Mouse (Mus musculus) CH12.LX (cell line): Measurements from ENCODE around the gene Kcnd3. TPM values are rescaled to one million over a fixed set of nuclear protein-coding genes. Genes with fewer than 3 reads are reported as not detected.

Source experiments
- DNase-seq: peaks from one replicate; pipeline ENCODE4 v3.0.0-alpha.2; 2013; ENCODE audit errors: extremely low read depth
- H3K27ac ChIP-seq: 2 replicates; pipeline ENCODE4 v1.5.1; 2012; ENCODE audit warnings: low read depth, mild to moderate bottlenecking, control low read depth, moderate library complexity; ENCODE audit not compliant: insufficient read depth
- H3K27me3 ChIP-seq: replicated peaks from 2 replicates; pipeline ENCODE3; 2012; ENCODE audit warnings: inconsistent platforms
- H3K36me3 ChIP-seq, 2 experiments: replicated peaks in 1 of 2; 2 replicates each; pipeline versions ENCODE3 to v1.6.1; 2012; ENCODE audit warnings: inconsistent platforms in 1 of 2, low read length in 1 of 2, mild to moderate bottlenecking in 1 of 2, mixed read lengths in 1 of 2, moderate library complexity in 1 of 2; ENCODE audit not compliant: control insufficient read depth in 1 of 2, insufficient read depth in 1 of 2
- H3K4me1 ChIP-seq, 2 experiments: 2 replicates each; pipeline ENCODE4 v1.6.1; 2012; ENCODE audit warnings: inconsistent platforms in 1 of 2, moderate library complexity in 1 of 2; ENCODE audit not compliant: insufficient read depth in 2 of 2, control insufficient read depth in 1 of 2
- H3K4me2 ChIP-seq: 2 replicates; pipeline ENCODE4 v1.6.1; 2012; ENCODE audit warnings: low read depth, mild to moderate bottlenecking, control low read depth; ENCODE audit not compliant: poor library complexity, insufficient read depth, severe bottlenecking
- H3K4me3 ChIP-seq, 3 experiments: fragments of 150-350 bp in 1 of 3; sonication (generic) in 1 of 3; replicated peaks in 1 of 3; 2 replicates each; pipeline versions ENCODE3 to v1.5.1; 2011 to 2012; ENCODE audit warnings: low read depth in 2 of 3, low read length in 2 of 3, mild to moderate bottlenecking in 2 of 3, moderate library complexity in 2 of 3, control low read depth in 1 of 3, improper control_type of control experiment in 1 of 3, inconsistent platforms in 1 of 3, mixed read lengths in 1 of 3; ENCODE audit not compliant: poor library complexity in 1 of 3
- H3K79me2 ChIP-seq: replicated peaks from 2 replicates; pipeline ENCODE4 v1.6.1; 2012; ENCODE audit warnings: mild to moderate bottlenecking, moderate library complexity; ENCODE audit not compliant: control insufficient read depth, poor library complexity, insufficient read depth, severe bottlenecking; ENCODE audit errors: extremely low read depth
- H3K9ac ChIP-seq: 2 replicates; pipeline ENCODE4 v1.6.1; 2012; ENCODE audit warnings: low read depth, mild to moderate bottlenecking, control low read depth, moderate library complexity; ENCODE audit not compliant: insufficient read depth
- H3K9me3 ChIP-seq: replicated peaks from 2 replicates; pipeline ENCODE3; 2012; ENCODE audit warnings: low read length, inconsistent platforms, mixed read lengths
- BHLHE40 ChIP-seq: IDR thresholded peaks from 2 replicates; pipeline ENCODE4 v1.6.1; 2011; ENCODE audit warnings: mild to moderate bottlenecking, low read depth, low read length, improper control_type of control experiment
- CHD1 ChIP-seq: IDR thresholded peaks from 2 replicates; pipeline ENCODE4 v1.6.1; 2012; ENCODE audit warnings: low read depth, low read length, improper control_type of control experiment, inconsistent platforms
- CTCF ChIP-seq, 2 experiments: IDR thresholded peaks in 1 of 2; conservative IDR thresholded peaks in 1 of 2; 2 replicates each; pipeline ENCODE4 v1.5.1; 2011 to 2012; ENCODE audit warnings: low read depth in 2 of 2, low read length in 2 of 2, improper control_type of control experiment in 1 of 2, inconsistent platforms in 1 of 2, mild to moderate bottlenecking in 1 of 2, moderate library complexity in 1 of 2
- E2F4 ChIP-seq: IDR thresholded peaks from 2 replicates; pipeline ENCODE4 v1.6.1; 2011; ENCODE audit warnings: low read depth, low read length, improper control_type of control experiment; ENCODE audit not compliant: insufficient replicate concordance
- ELF1 ChIP-seq: IDR thresholded peaks from 2 replicates; pipeline ENCODE4 v1.6.1; 2014; ENCODE audit warnings: low read depth, mild to moderate bottlenecking, inconsistent platforms, low read length, improper control_type of control experiment
- EP300 ChIP-seq: IDR thresholded peaks from 2 replicates; pipeline ENCODE4 v1.6.1; 2011; ENCODE audit warnings: low read length, improper control_type of control experiment
- ETS1 ChIP-seq: conservative IDR thresholded peaks from 2 replicates; pipeline ENCODE4 v1.6.1; 2012; ENCODE audit warnings: low read depth, mild to moderate bottlenecking, inconsistent platforms, low read length, improper control_type of control experiment, moderate library complexity
- GABPA ChIP-seq: IDR thresholded peaks from 2 replicates; pipeline ENCODE4 v1.6.1; 2012; ENCODE audit warnings: low read depth, low read length, improper control_type of control experiment, inconsistent platforms; ENCODE audit not compliant: insufficient replicate concordance
- IRF4 ChIP-seq: IDR thresholded peaks from 2 replicates; pipeline ENCODE4 v1.6.1; 2014; ENCODE audit warnings: low read depth, mild to moderate bottlenecking, inconsistent platforms, low read length, improper control_type of control experiment
- JUN ChIP-seq: IDR thresholded peaks from 2 replicates; pipeline ENCODE4 v1.6.1; 2011; ENCODE audit warnings: low read depth, mild to moderate bottlenecking, low read length, improper control_type of control experiment, moderate library complexity; ENCODE audit not compliant: insufficient read depth
- MAX ChIP-seq: IDR thresholded peaks from 2 replicates; pipeline ENCODE4 v1.6.1; 2011; ENCODE audit warnings: low read length, improper control_type of control experiment
- MAZ ChIP-seq: IDR thresholded peaks from 2 replicates; pipeline ENCODE4 v1.6.1; 2012; ENCODE audit warnings: low read depth, mild to moderate bottlenecking, inconsistent platforms, low read length, improper control_type of control experiment, moderate library complexity
- MEF2A ChIP-seq: IDR thresholded peaks from 2 replicates; pipeline ENCODE4 v1.6.1; 2014; ENCODE audit warnings: low read depth, mild to moderate bottlenecking, inconsistent platforms, low read length, improper control_type of control experiment, borderline replicate concordance
- NELFE ChIP-seq: IDR thresholded peaks from 2 replicates; pipeline ENCODE4 v1.6.1; 2011; ENCODE audit warnings: low read depth, low read length, improper control_type of control experiment
- POLR2A ChIP-seq: IDR thresholded peaks from 2 replicates; pipeline ENCODE4 v1.6.1; 2011; ENCODE audit warnings: low read depth, mild to moderate bottlenecking, improper control_type of control experiment, low read length
- POLR2AphosphoS2 ChIP-seq: IDR thresholded peaks from 2 replicates; pipeline ENCODE4 v1.6.1; 2011; ENCODE audit warnings: low read depth, low read length, improper control_type of control experiment
- RAD21 ChIP-seq: IDR thresholded peaks from 2 replicates; pipeline ENCODE4 v1.6.1; 2011; ENCODE audit warnings: low read depth, mild to moderate bottlenecking, low read length, improper control_type of control experiment, moderate library complexity
- SIN3A ChIP-seq: IDR thresholded peaks from 2 replicates; pipeline ENCODE4 v1.6.1; 2012; ENCODE audit warnings: low read length, improper control_type of control experiment, inconsistent platforms
- SMC3 ChIP-seq: IDR thresholded peaks from 2 replicates; pipeline ENCODE4 v1.6.1; 2011; ENCODE audit warnings: low read depth, low read length, improper control_type of control experiment
- TBP ChIP-seq: conservative IDR thresholded peaks from 2 replicates; pipeline ENCODE4 v1.6.1; 2011; ENCODE audit warnings: low read depth, low read length, improper control_type of control experiment
- TCF12 ChIP-seq: IDR thresholded peaks from 2 replicates; pipeline ENCODE4 v1.6.1; 2014; ENCODE audit warnings: low read depth, mild to moderate bottlenecking, inconsistent platforms, low read length, improper control_type of control experiment
- UBTF ChIP-seq: IDR thresholded peaks from 2 replicates; pipeline ENCODE4 v1.6.1; 2012; ENCODE audit warnings: low read depth, mild to moderate bottlenecking, inconsistent platforms, low read length, improper control_type of control experiment, moderate library complexity
- USF2 ChIP-seq: conservative IDR thresholded peaks from 2 replicates; pipeline ENCODE4 v1.6.1; 2011; ENCODE audit warnings: low read depth, low read length, improper control_type of control experiment
- ZKSCAN1 ChIP-seq: IDR thresholded peaks from 2 replicates; pipeline ENCODE4 v1.6.1; 2012; ENCODE audit warnings: low read depth, inconsistent platforms, low read length, improper control_type of control experiment, borderline replicate concordance
- ZMIZ1 ChIP-seq: IDR thresholded peaks from 2 replicates; pipeline ENCODE4 v1.6.1; 2012; ENCODE audit warnings: low read depth, mild to moderate bottlenecking, inconsistent platforms, low read length, improper control_type of control experiment
- ZNF384 ChIP-seq: IDR thresholded peaks from 2 replicates; pipeline ENCODE4 v1.6.1; 2012; ENCODE audit warnings: low read depth, low read length, improper control_type of control experiment, inconsistent platforms
- dilution Hi-C: fragments of 300-500 bp; cut with MboI; formaldehyde crosslinking; loops from 2 replicates; pipeline ENCODE4 v1.14.3; 2020; ENCODE audit warnings: low sequenced_read_pairs; ENCODE audit not compliant: extremely low pct_unique_long_range_greater_than_20kb, extremely low pct_ligation_motif_present
- in situ Hi-C: fragments of 300-500 bp; cut with MboI; formaldehyde crosslinking; loops from 3 replicates; pipeline ENCODE4 v1.14.3; 2019; ENCODE audit warnings: low sequenced_read_pairs, low pct_ligation_motif_present, low pct_unique_long_range_greater_than_20kb, mixed read lengths
- polyA plus RNA-seq: library from polyadenylated mRNA; unstranded; fragments of >175 nt; gene quantifications from 2 replicates; pipeline ENCODE4 v1.2.1, GENCODE M21; 2012; ENCODE audit warnings: low read depth; ENCODE audit not compliant: insufficient read length
- total RNA-seq, 2 experiments: library from RNA; depleted of rRNA; stranded (reverse); fragments of 300-350 nt in 1 of 2; fragments of >200 nt in 1 of 2; gene quantifications; 2 replicates each; pipeline ENCODE4 v1.2.3; 2012 to 2014

Kcnd3 gene
- total and polyA plus RNA-seq, 3 experiments: not detected

- H3K4me3 ChIP-seq: no peak overlapping the region
- H3K9me3 ChIP-seq: no peaks in the 10 kb centered on the region
- dilution Hi-C loops: no loop called here
- H3K4me1 ChIP-seq: peaks cover 7 to 15% of the 10 kb centered on the region in 2 experiments; a peak in 3 of 4 replicates
- peaks cover 7% of the 10 kb centered on the region for H3K27me3 ChIP-seq
- in situ Hi-C loops: no loop called here
- H3K79me2 ChIP-seq: peaks cover 4% of the 10 kb centered on the region
- DNase-seq: no peak
- H3K4me2 ChIP-seq: no peak overlapping the region
- H3K27ac ChIP-seq: no peak overlapping the region
- TF ChIP-seq ZMIZ1 (no peak), CTCF (conservative IDR thresholded peaks at IDR 0.05 in 1 of 2, IDR thresholded peaks at IDR 0.05 in 1 of 2; ENCODE audit: low read depth in 2 of 2, low read length in 2 of 2) (no peak), CHD1 (no peak), SMC3 (no peak), TBP (no peak), MEF2A (no peak), IRF4 (no peak), BHLHE40 (no peak), ZNF384 (no peak), SIN3A (no peak), ETS1 (no peak), ELF1 (no peak), E2F4 (no peak), JUN (no peak), USF2 (no peak), MAX (no peak), MAZ (no peak)
- no peak overlapping the region for H3K9ac ChIP-seq
- H3K36me3 ChIP-seq: peaks cover 3 to 9% of the 10 kb centered on the region in 2 experiments
These were observed 254.4 kb downstream of the Kcnd3 start for GRCm38 (mm10) chr3:105706366-105707020.

GRCm38 (mm10) chr3:105707590-105707989 lies 255.5 kb downstream of the Kcnd3 start:
- TF ChIP-seq MAZ: no peak
- TF ChIP-seq CHD1: no peak
- no peak for TF ChIP-seq ETS1
- no peak for TF ChIP-seq POLR2A
- TF ChIP-seq SMC3: no peak
- no peak for TF ChIP-seq UBTF
- no peak for TF ChIP-seq ZKSCAN1
- no peak for TF ChIP-seq TCF12
- no peak for TF ChIP-seq BHLHE40
- no peak for TF ChIP-seq GABPA
- TF ChIP-seq TBP: no peak
- no peak for TF ChIP-seq MAX
- no peak for TF ChIP-seq RAD21
- no peak for TF ChIP-seq NELFE
- no peak for TF ChIP-seq POLR2AphosphoS2
- no peak for TF ChIP-seq EP300
- Histone ChIP-seq H3K9ac (no peak overlapping the region), H3K9me3 (no peaks in the 10 kb centered on the region), H3K4me2 (no peak overlapping the region), H3K4me3 (no peak overlapping the region), H3K36me3 (peaks cover 6 to 13% of the 10 kb centered on the region in 2 experiments), H3K79me2 (peaks cover 4% of the 10 kb centered on the region), H3K4me1 (peaks cover 3 to 14% of the 10 kb centered on the region in 2 experiments; a peak in 2 of 4 replicates), H3K27ac (no peak overlapping the region), H3K27me3 (peaks cover 6% of the 10 kb centered on the region)
- dilution Hi-C loops: no loop called here
- in situ Hi-C loops: no loop called here
- no peak for DNase-seq
